Mouse (Mus musculus): ENCODE data around the gene Grap2. TPM values are rescaled to one million over a fixed set of nuclear protein-coding genes. Genes with fewer than 3 reads are reported as not detected.

The Grap2 gene
- total RNA-seq, 2 experiments from 2014 or later: 0.06 to 0.31 TPM

GRCm38 (mm10) chr15:80626472-80626871, 54.1 kb downstream of the Grap2 start:
- DNase-seq: no peak
- intact Hi-C loops (cut with DNase I; ENCODE audit: low total_unique reads): no loop called here

- intact Hi-C loops (cut with DNase I; ENCODE audit: low total_unique reads): loop anchor here (5.0 kb wide), 1 partner anchor 67 kb away; no protein-coding TSS in a partner anchor
- no peak for DNase-seq
Observed at GRCm38 (mm10) chr15:80630147-80630546, 57.8 kb downstream of the Grap2 start.

GRCm38 (mm10) chr15:80630711-80631110, 58.3 kb downstream of the Grap2 start:
- DNase-seq: no peak
- intact Hi-C loops (cut with DNase I; ENCODE audit: low total_unique reads): loop anchor here (5.0 kb wide), 1 partner anchor 67 kb away; no protein-coding TSS in a partner anchor

DNA sequence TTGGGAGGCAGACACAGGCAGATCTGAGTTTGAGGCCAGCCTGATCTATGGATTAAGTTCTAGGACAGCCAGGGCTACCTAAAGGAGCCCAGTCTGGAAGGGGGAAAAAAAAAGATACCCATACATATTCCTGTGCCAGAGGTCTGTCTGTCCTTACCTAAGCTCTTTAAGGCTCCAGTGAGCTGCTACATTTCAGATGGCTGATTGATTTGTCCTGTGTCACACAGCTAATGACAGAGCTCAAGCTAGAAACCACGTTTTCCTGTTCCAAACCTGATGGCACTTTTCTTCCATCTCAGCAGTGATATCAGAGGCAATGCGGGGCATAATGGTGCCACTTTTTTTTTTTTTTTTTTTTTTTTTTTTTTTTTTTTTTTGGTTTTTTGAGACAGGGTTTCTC, 58.9 kb downstream of the Grap2 start:
- intact Hi-C loops (cut with DNase I; ENCODE audit: low total_unique reads): loop anchor here (5.0 kb wide), 1 partner anchor 66 kb away; no protein-coding TSS in a partner anchor
- DNase-seq: no peak

GRCm38 (mm10) chr15:80632280-80632893, 60.0 kb downstream of the Grap2 start:
- intact Hi-C loops (cut with DNase I; ENCODE audit: low total_unique reads): loop anchor here (5.0 kb wide), 1 partner anchor 65 kb away; no protein-coding TSS in a partner anchor
- DNase-seq: no peak

- no peak for DNase-seq
- intact Hi-C loops (cut with DNase I; ENCODE audit: low total_unique reads): loop anchor here (5.0 kb wide), 1 partner anchor 63 kb away; no protein-coding TSS in a partner anchor
Observed at GRCm38 (mm10) chr15:80634391-80635193, 62.2 kb downstream of the Grap2 start.

DNA sequence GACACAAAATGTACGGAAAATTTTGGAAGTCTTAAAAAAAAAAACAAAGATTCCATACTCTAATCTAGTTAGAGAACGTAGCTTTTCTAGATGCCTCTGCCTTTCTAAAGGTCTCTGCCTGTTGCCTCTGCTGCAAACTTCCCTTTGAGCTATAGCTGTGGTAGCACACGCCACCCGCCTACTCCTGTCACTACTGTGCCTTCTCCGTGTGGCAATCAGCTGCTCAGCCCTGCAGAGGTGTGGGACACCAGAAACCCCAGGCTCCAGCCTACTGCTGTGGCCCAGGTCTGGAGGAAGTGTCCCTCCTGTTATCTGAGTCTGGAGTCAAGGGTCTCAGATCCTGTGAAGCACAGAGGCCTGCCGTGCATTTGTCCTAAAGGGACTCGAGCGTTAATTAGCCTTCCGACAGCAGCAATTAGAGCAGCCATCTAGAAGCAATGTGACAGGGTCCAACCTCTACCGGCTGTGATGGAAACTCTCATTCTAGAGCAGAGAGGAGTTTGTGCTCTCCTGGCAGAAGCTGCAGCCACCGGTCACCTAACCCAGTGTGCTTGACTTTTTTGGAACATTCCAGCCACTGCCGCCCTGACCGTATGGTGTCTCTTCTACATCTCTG, 64.5 kb downstream of the Grap2 start:
- intact Hi-C loops (cut with DNase I; ENCODE audit: low total_unique reads): no loop called here
- no peak for DNase-seq

DNA sequence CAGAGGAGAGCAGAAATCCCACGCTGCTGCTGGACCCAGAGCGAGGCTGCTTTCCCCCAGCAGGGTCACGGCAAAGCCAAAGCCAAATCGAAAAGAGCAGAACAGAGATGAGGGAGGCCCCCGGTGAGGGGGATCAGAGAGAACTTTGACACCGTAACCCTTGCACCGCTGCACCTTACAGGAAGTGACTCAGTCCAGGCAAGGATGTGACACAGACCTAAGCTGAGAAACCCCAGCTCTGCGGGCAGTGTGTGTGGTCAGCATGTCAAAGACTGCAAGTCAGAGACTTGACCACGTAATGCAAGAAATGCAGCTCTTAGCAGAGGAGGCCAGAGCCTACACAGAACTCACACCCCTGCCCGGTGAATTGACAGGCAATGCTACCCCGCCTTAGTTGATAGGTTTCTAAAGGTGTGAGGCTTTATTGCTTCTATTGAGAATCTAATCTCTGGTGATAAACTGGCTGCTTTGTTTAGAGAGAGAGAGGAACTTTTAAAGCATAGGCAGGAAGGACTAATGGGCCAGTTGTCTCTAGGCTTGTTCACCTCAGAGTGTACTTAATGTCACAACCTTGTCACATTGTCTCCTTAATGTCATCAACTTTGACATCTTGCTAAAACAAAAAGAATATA, 66.8 kb downstream of the Grap2 start:
- intact Hi-C loops (cut with DNase I; ENCODE audit: low total_unique reads): no loop called here
- no peak for DNase-seq

DNA sequence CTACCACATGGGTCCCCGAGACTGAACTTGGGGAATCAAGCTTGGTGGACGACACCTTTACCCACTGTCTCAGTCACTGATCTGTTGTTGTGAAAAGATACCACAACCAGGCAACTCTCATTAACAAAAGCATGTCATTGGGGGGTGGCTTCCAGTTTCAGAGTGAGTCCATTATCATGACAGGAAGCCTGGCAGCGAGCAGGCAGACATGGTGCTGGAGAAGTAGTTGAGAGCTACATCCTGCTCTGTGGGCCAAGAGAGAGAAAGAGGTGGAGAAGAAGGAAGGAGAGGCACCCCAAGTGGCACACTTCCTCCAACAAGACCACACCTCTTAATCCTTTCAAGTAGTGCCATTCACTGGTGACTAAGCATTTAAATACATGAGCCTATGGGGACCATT, 67.5 kb downstream of the Grap2 start:
- intact Hi-C loops (cut with DNase I; ENCODE audit: low total_unique reads): no loop called here

GRCm38 (mm10) chr15:80641702-80642435, 69.5 kb downstream of the Grap2 start:
- intact Hi-C loops (cut with DNase I; ENCODE audit: low total_unique reads): loop anchor here (2.0 kb wide), 1 partner anchor 49 kb away; no protein-coding TSS in a partner anchor
- no peak for DNase-seq

More for the DNA sequence above, 67.5 kb downstream of the Grap2 start:
- no peak for DNase-seq

DNA sequence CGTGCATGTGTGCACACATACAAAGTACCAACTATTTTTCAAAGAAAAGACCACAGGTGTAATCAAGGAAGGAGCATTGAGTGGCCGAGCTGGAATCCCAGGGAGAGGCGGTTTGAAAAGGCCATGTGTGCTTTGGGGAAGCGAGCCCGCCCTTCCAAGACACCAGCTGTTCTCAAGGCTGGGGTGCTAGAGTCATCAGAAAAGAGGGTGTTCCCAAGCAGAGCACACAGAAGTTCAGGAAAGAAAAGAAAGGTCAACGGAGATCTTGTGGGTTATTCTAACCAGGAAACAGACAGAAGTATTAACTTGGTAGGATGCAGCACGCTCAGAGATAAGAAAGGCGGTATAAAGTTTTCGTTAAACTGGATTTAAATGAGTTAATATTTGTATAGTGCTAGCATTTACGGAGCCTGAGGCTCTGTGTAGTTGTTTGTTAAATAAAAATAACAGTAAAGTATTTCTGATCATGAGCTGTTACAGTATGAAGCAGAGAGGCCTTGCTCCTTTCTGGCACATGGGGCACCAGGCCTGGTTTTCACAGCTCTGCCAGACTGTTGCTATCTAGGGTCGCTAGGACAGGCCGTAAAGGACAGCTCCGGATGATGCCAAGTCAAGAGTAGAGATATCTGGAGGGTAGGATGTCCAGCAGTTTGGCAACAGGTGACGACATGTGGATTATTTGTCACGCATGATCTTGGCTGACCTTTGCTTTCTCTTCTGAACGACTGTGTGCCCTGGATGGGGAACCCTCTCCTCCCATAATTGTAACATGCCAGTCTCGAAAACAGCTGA, 72.8 kb downstream of the Grap2 start:
- no peak for DNase-seq
- intact Hi-C loops (cut with DNase I; ENCODE audit: low total_unique reads): no loop called here

GRCm38 (mm10) chr15:80648977-80649606, 76.7 kb downstream of the Grap2 start:
- DNase-seq: no peak
- intact Hi-C loops (cut with DNase I; ENCODE audit: low total_unique reads): no loop called here

- intact Hi-C loops (cut with DNase I; ENCODE audit: low total_unique reads): no loop called here
- no peak for DNase-seq
Observed at GRCm38 (mm10) chr15:80650412-80650811, 78.0 kb downstream of the Grap2 start.

GRCm38 (mm10) chr15:80653865-80654264, 81.5 kb downstream of the Grap2 start:
- no peak for DNase-seq

DNA sequence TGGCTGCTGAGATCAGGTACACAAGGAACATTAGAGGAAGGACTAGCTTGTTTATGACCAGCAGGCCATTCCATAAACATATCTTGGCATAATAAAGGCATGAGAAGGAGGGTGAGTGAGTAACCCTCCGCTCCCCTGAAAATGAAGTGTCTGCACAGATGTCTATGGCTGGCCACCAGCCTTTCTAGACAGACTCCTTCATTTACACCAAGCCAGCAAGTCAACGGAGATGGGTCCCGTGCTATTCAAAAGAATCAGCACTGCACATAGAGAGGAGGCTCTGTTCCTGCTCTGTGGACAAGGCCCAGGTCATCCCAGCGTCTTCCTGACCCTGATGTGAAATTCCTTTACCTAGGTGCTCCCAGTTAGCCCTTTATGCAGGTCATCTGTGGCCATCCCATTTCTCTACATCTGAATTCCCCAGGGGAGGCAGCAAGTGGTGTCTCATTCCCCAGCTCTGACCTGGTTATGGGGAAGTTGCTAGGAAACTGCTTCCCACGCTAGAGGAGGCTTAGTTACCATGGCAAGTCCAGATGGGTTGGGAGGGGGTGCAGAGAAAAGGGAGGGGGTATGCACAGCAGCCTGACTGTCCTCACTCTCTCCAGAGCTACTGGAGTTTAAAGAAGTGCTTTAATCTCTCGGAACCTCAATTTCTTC, 86.5 kb downstream of the Grap2 start:
- no peak for DNase-seq
- intact Hi-C loops (cut with DNase I; ENCODE audit: low total_unique reads): no loop called here

More at GRCm38 (mm10) chr15:80653865-80654264, 81.5 kb downstream of the Grap2 start:
- intact Hi-C loops (cut with DNase I; ENCODE audit: low total_unique reads): no loop called here

DNA sequence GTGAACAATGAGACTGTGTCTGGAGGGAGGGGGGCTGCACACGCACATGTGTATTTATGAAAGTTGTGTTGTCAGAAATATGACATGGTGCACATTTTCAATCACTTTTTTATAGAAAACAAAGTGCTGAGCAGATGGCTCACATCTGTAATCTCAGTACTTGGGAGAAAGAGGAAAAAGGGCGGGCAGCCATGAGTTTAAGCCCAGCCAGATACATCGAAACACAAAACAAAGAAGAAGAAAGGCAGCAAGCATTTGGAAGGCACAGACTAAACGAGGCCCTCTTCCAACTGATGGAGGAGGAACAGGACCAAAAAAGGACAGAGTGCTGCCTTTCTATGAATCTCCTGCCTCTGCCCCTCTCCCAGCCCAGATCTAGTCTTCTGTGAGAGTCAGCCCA, 88.6 kb downstream of the Grap2 start:
- no peak for DNase-seq
- intact Hi-C loops (cut with DNase I; ENCODE audit: low total_unique reads): no loop called here

DNA sequence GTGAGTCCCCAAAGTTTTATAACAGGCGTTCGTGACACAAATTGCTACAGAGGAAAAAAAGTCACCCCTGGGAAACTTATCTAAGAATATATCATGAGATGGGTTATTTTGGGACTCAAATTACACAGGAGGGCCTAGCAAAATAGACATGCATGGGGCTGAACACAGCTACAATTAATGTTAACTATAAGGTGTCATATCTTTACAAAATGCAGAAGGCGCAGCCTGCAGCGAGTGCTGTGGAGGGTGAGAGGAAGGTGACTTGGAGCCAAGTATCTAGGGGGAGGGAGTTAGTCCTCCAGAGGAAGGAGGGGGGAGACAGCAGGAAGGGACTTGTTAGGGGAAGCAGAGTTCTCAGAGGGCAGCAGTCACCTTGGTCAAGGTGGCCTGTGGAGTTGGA, 92.0 kb downstream of the Grap2 start:
- intact Hi-C loops (cut with DNase I; ENCODE audit: low total_unique reads): no loop called here
- no peak for DNase-seq
